Mouse (Mus musculus): ENCODE measurements around the gene Prkab1. TPM values are rescaled to one million over a fixed set of nuclear protein-coding genes. Genes with fewer than 3 reads are reported as not detected.

Prkab1 gene
- 89.2 and 97.9 TPM in 2 replicates for polyA plus RNA-seq (2012; rRNA removed)

GRCm38 (mm10) chr5:116024327-116024739 lies at the start of gene Prkab1:
Gene Prkab1 (minus strand): TSS chr5:116024508.
- Histone ChIP-seq H3K27me3 (replicated peaks; ENCODE audit: control insufficient read depth, insufficient read depth, low read length) (no peaks in the 10 kb centered on the region), H3K36me3 (ENCODE audit: control insufficient read depth, insufficient read depth, low read length) (peaks cover 5% of the 10 kb centered on the region; the same call in 1 of the 2 replicates), H3K4me3 (ENCODE audit: insufficient read depth, low read depth, low read length) (peak within 1 kb of the TSS; percentile 79), H3K4me1 (ENCODE audit: control insufficient read depth, insufficient read depth, low read length) (peaks cover 15% of the 10 kb centered on the region), H3K27ac (ENCODE audit: insufficient read depth, low read depth, low read length) (peak within 1 kb of the TSS; percentile 86)
- DNase-seq = peak; percentile 97
- TF ChIP-seq CTCF (conservative IDR thresholded peaks at IDR 0.05; ENCODE audit: insufficient read depth, insufficient read length, low read depth, low read length) (peak; percentile 57), POLR2A (IDR thresholded peaks at IDR 0.05; ENCODE audit: low read depth, low read length) (peak; percentile 80)
- under 1% methylated on average over 46 of the region's 46 CpGs for WGBS

GRCm38 (mm10) chr5:116069618-116070017 lies 45.3 kb upstream of the Prkab1 start:
- WGBS = 95% methylated on average over 4 of the region's 4 CpGs
- TF ChIP-seq CTCF (conservative IDR thresholded peaks at IDR 0.05; ENCODE audit: insufficient read depth, insufficient read length, low read depth, low read length) (no peak), POLR2A (IDR thresholded peaks at IDR 0.05; ENCODE audit: low read depth, low read length) (no peak)
- no peaks in the 10 kb centered on the region for H3K27me3 ChIP-seq (replicated peaks; ENCODE audit: control insufficient read depth, insufficient read depth, low read length)
- H3K36me3 ChIP-seq (ENCODE audit: control insufficient read depth, insufficient read depth, low read length) = no peaks in the 10 kb centered on the region
- no peak overlapping the region for H3K27ac ChIP-seq (ENCODE audit: insufficient read depth, low read depth, low read length)
- DNase-seq = no peak
- no peak overlapping the region for H3K4me3 ChIP-seq (ENCODE audit: insufficient read depth, low read depth, low read length)
- no peaks in the 10 kb centered on the region for H3K4me1 ChIP-seq (ENCODE audit: control insufficient read depth, insufficient read depth, low read length)

- no peaks in the 10 kb centered on the region for H3K36me3 ChIP-seq (ENCODE audit: control insufficient read depth, insufficient read depth, low read length)
- H3K4me1 ChIP-seq (ENCODE audit: control insufficient read depth, insufficient read depth, low read length) = peaks cover 3% of the 10 kb centered on the region; the same call in 1 of the 2 replicates
- no peak for DNase-seq
- H3K27ac ChIP-seq (ENCODE audit: insufficient read depth, low read depth, low read length) = no peak overlapping the region
- H3K4me3 ChIP-seq (ENCODE audit: insufficient read depth, low read depth, low read length) = no peak overlapping the region
- no peak for TF ChIP-seq CTCF (conservative IDR thresholded peaks at IDR 0.05; ENCODE audit: insufficient read depth, insufficient read length, low read depth, low read length)
- TF ChIP-seq POLR2A (IDR thresholded peaks at IDR 0.05; ENCODE audit: low read depth, low read length) = no peak
- WGBS = 61% methylated on average over 6 of the region's 6 CpGs
- no peaks in the 10 kb centered on the region for H3K27me3 ChIP-seq (replicated peaks; ENCODE audit: control insufficient read depth, insufficient read depth, low read length)
Measured at GRCm38 (mm10) chr5:116052826-116053225, 28.5 kb upstream of the Prkab1 start.

GRCm38 (mm10) chr5:116052171-116052570 lies 27.9 kb upstream of the Prkab1 start:
- no peak for TF ChIP-seq CTCF (conservative IDR thresholded peaks at IDR 0.05; ENCODE audit: insufficient read depth, insufficient read length, low read depth, low read length)
- TF ChIP-seq POLR2A (IDR thresholded peaks at IDR 0.05; ENCODE audit: low read depth, low read length) = no peak
- peaks cover 3% of the 10 kb centered on the region; the same call in 1 of the 2 replicates for H3K4me1 ChIP-seq (ENCODE audit: control insufficient read depth, insufficient read depth, low read length)
- no peak overlapping the region for H3K27ac ChIP-seq (ENCODE audit: insufficient read depth, low read depth, low read length)
- 53% methylated on average over 5 of the region's 5 CpGs for WGBS
- H3K4me3 ChIP-seq (ENCODE audit: insufficient read depth, low read depth, low read length) = no peak overlapping the region
- H3K27me3 ChIP-seq (replicated peaks; ENCODE audit: control insufficient read depth, insufficient read depth, low read length) = no peaks in the 10 kb centered on the region
- no peaks in the 10 kb centered on the region for H3K36me3 ChIP-seq (ENCODE audit: control insufficient read depth, insufficient read depth, low read length)
- DNase-seq = peak; percentile 72

- Histone ChIP-seq H3K4me3 (ENCODE audit: insufficient read depth, low read depth, low read length) (no peak overlapping the region), H3K27ac (ENCODE audit: insufficient read depth, low read depth, low read length) (no peak overlapping the region), H3K4me1 (ENCODE audit: control insufficient read depth, insufficient read depth, low read length) (peaks cover 3% of the 10 kb centered on the region; the same call in 1 of the 2 replicates), H3K36me3 (ENCODE audit: control insufficient read depth, insufficient read depth, low read length) (no peaks in the 10 kb centered on the region), H3K27me3 (replicated peaks; ENCODE audit: control insufficient read depth, insufficient read depth, low read length) (no peaks in the 10 kb centered on the region)
- DNase-seq = no peak
- 68% methylated on average over 4 of the region's 4 CpGs for WGBS
- TF ChIP-seq CTCF (conservative IDR thresholded peaks at IDR 0.05; ENCODE audit: insufficient read depth, insufficient read length, low read depth, low read length) (no peak), POLR2A (IDR thresholded peaks at IDR 0.05; ENCODE audit: low read depth, low read length) (no peak)
Measured at GRCm38 (mm10) chr5:116049821-116050220, 25.5 kb upstream of the Prkab1 start.

GRCm38 (mm10) chr5:116048321-116048720 lies 24.0 kb upstream of the Prkab1 start:
- Histone ChIP-seq H3K27ac (ENCODE audit: insufficient read depth, low read depth, low read length) (no peak overlapping the region), H3K36me3 (ENCODE audit: control insufficient read depth, insufficient read depth, low read length) (no peaks in the 10 kb centered on the region), H3K27me3 (replicated peaks; ENCODE audit: control insufficient read depth, insufficient read depth, low read length) (no peaks in the 10 kb centered on the region), H3K4me3 (ENCODE audit: insufficient read depth, low read depth, low read length) (no peak overlapping the region), H3K4me1 (ENCODE audit: control insufficient read depth, insufficient read depth, low read length) (peaks cover 3% of the 10 kb centered on the region; the same call in 1 of the 2 replicates)
- 85% methylated on average over 3 of the region's 3 CpGs for WGBS
- DNase-seq = no peak
- TF ChIP-seq CTCF (conservative IDR thresholded peaks at IDR 0.05; ENCODE audit: insufficient read depth, insufficient read length, low read depth, low read length) (no peak), POLR2A (IDR thresholded peaks at IDR 0.05; ENCODE audit: low read depth, low read length) (no peak)

- Histone ChIP-seq H3K4me3 (ENCODE audit: insufficient read depth, low read depth, low read length) (no peak overlapping the region), H3K4me1 (ENCODE audit: control insufficient read depth, insufficient read depth, low read length) (peaks cover 3% of the 10 kb centered on the region; the same call in 1 of the 2 replicates), H3K27me3 (replicated peaks; ENCODE audit: control insufficient read depth, insufficient read depth, low read length) (no peaks in the 10 kb centered on the region), H3K27ac (ENCODE audit: insufficient read depth, low read depth, low read length) (no peak overlapping the region), H3K36me3 (ENCODE audit: control insufficient read depth, insufficient read depth, low read length) (no peaks in the 10 kb centered on the region)
- no peak for DNase-seq
- WGBS = 70% methylated on average over 4 of the region's 4 CpGs
- TF ChIP-seq POLR2A (IDR thresholded peaks at IDR 0.05; ENCODE audit: low read depth, low read length) (no peak), CTCF (conservative IDR thresholded peaks at IDR 0.05; ENCODE audit: insufficient read depth, insufficient read length, low read depth, low read length) (no peak)
Measured at GRCm38 (mm10) chr5:116046246-116046645, 21.9 kb upstream of the Prkab1 start.

Measured in kidney, adult 2 months (tissue).